Mouse (Mus musculus) forebrain, embryonic 12.5 days (tissue): Measurements from ENCODE around the gene Hist1h3a. TPM values are rescaled to one million over a fixed set of nuclear protein-coding genes. Genes with fewer than 3 reads are reported as not detected.
"Not testable (repeated sequence)": the region's sequence is repeated elsewhere in the genome, so short reads cannot be mapped to it uniquely, and the experiment has no call there.

Source experiments
- ATAC-seq: fragments of 200-750 bp; cut with Nextera tagmentation; 2 replicates; pipeline ENCODE4 v1.8.0; 2017; ENCODE audit warnings: moderate TSS enrichment; ENCODE audit not compliant: low FRiP score
- H3K27ac ChIP-seq: fragments of 300-500 bp; sonication (generic); 2 replicates; pipeline ENCODE4 v1.5.1; 2016; ENCODE audit warnings: mild to moderate bottlenecking
- H3K27me3 ChIP-seq: fragments of 300-500 bp; sonication (generic); 2 replicates; pipeline ENCODE4 v1.6.1; 2016; ENCODE audit warnings: mild to moderate bottlenecking
- H3K36me3 ChIP-seq: fragments of 300-500 bp; sonication (generic); replicated peaks from 2 replicates; pipeline ENCODE4 v1.6.1; 2016; ENCODE audit warnings: mild to moderate bottlenecking
- H3K4me1 ChIP-seq: fragments of 300-500 bp; sonication (generic); 2 replicates; pipeline ENCODE4 v1.6.1; 2016
- H3K4me2 ChIP-seq: fragments of 300-500 bp; sonication (generic); 2 replicates; pipeline ENCODE4 v1.6.1; 2016; ENCODE audit warnings: mild to moderate bottlenecking, moderate library complexity
- H3K4me3 ChIP-seq: fragments of 300-500 bp; sonication (generic); replicated peaks from 2 replicates; pipeline ENCODE4 v1.5.1; 2016; ENCODE audit warnings: mild to moderate bottlenecking
- H3K9ac ChIP-seq: fragments of 300-500 bp; sonication (generic); 2 replicates; pipeline ENCODE4 v1.6.1; 2016; ENCODE audit warnings: mild to moderate bottlenecking
- H3K9me3 ChIP-seq: fragments of 300-500 bp; sonication (generic); 2 replicates; pipeline ENCODE4 v1.6.1; 2016
- WGBS: fragments of 180-500 bp; shearing (Covaris S2); methylation state at CpG from one replicate; pipeline ENCODE4 v1.1.7; 2016; 5-methylcytosine and 5-hydroxymethylcytosine counted together
- polyA plus RNA-seq: library from polyadenylated mRNA; unstranded; fragments of >200 nt; fragmentation: Nextera tagmentation; extraction: Ambion mirVana; gene quantifications from 2 replicates; pipeline ENCODE4 v1.2.1, GENCODE M21; 2016

The Hist1h3a gene
- polyA plus RNA-seq, 1 experiment from 2014 or later = 5.2 TPM

GRCm38 (mm10) chr13:23732156-23732804, 29.9 kb downstream of the Hist1h3a start:
- Histone ChIP-seq H3K27me3 (no peaks in the 10 kb centered on the region), H3K4me2 (no peak overlapping the region), H3K4me3 (no peak overlapping the region), H3K4me1 (no peaks in the 10 kb centered on the region), H3K9me3 (no peaks in the 10 kb centered on the region), H3K27ac (no peak overlapping the region), H3K9ac (no peak overlapping the region), H3K36me3 (no peaks in the 10 kb centered on the region)
- ATAC-seq = no peak
- 23% methylated on average over 8 of the region's 8 CpGs for WGBS

DNA sequence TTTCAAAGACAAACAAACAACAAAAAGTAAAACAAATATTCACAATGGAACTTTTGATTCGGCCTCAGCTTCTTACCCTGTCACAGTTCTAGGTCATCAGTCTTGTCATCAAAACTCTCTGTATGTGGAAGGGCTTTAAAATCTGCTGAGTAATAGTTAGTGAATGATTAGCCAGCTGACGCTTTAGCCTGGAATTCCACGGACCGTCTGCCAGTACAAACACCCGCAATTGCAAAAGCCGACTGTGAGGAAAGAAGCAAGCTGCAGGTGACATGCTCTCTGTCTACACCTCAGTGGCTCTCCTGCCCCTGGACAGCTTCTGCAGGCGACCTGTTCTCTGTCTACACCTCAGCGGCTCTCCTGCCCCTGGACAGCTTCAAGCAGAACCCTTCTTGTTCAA, 31.7 kb downstream of the Hist1h3a start:
- no peak overlapping the region for H3K4me3 ChIP-seq
- H3K27ac ChIP-seq = no peak overlapping the region
- no peaks in the 10 kb centered on the region for H3K9me3 ChIP-seq
- H3K4me2 ChIP-seq = no peak overlapping the region
- H3K27me3 ChIP-seq = no peaks in the 10 kb centered on the region
- H3K9ac ChIP-seq = no peak overlapping the region
- no peak for ATAC-seq
- no peaks in the 10 kb centered on the region for H3K36me3 ChIP-seq
- WGBS = 64% methylated on average over 8 of the region's 8 CpGs
- H3K4me1 ChIP-seq = no peaks in the 10 kb centered on the region

DNA sequence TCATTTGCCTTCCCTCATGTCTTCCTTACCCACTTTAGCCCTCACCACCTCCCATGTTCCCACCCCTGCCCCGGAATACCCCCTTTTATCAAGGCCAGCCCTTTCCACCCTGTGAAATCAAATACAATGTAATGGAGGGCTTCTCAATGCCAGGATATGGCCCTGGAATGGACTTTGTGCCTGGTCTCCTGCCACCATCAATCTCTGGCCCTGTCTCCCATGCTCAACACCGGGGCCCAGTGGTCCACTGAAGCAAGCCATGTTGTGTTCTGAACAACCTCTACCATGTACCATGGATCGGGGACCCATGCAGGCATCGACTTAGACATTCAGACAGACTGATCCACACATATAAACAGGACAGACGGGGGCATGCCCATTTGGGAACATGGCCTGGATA, 32.5 kb downstream of the Hist1h3a start:
- Histone ChIP-seq H3K9ac (no peak overlapping the region), H3K9me3 (no peaks in the 10 kb centered on the region), H3K36me3 (no peaks in the 10 kb centered on the region), H3K4me2 (no peak overlapping the region), H3K4me3 (no peak overlapping the region), H3K27me3 (no peaks in the 10 kb centered on the region), H3K4me1 (no peaks in the 10 kb centered on the region), H3K27ac (no peak overlapping the region)
- ATAC-seq = no peak
- WGBS = 94% methylated on average over 5 of the region's 5 CpGs

GRCm38 (mm10) chr13:23729192-23729525, 33.0 kb downstream of the Hist1h3a start:
- Histone ChIP-seq H3K27me3 (no peaks in the 10 kb centered on the region), H3K36me3 (no peaks in the 10 kb centered on the region), H3K9me3 (no peaks in the 10 kb centered on the region), H3K27ac (no peak overlapping the region), H3K9ac (no peak overlapping the region), H3K4me3 (no peak overlapping the region), H3K4me1 (no peaks in the 10 kb centered on the region), H3K4me2 (no peak overlapping the region)
- ATAC-seq = no peak
- 95% methylated on average over 9 of the region's 9 CpGs for WGBS

GRCm38 (mm10) chr13:23728472-23729191, 33.6 kb downstream of the Hist1h3a start:
- 91% methylated on average over 18 of the region's 18 CpGs for WGBS
- Histone ChIP-seq H3K4me3 (no peak overlapping the region), H3K27me3 (no peaks in the 10 kb centered on the region), H3K9ac (no peak overlapping the region), H3K4me2 (no peak overlapping the region), H3K4me1 (no peaks in the 10 kb centered on the region), H3K9me3 (no peaks in the 10 kb centered on the region), H3K27ac (no peak overlapping the region), H3K36me3 (no peaks in the 10 kb centered on the region)
- no peak for ATAC-seq

DNA sequence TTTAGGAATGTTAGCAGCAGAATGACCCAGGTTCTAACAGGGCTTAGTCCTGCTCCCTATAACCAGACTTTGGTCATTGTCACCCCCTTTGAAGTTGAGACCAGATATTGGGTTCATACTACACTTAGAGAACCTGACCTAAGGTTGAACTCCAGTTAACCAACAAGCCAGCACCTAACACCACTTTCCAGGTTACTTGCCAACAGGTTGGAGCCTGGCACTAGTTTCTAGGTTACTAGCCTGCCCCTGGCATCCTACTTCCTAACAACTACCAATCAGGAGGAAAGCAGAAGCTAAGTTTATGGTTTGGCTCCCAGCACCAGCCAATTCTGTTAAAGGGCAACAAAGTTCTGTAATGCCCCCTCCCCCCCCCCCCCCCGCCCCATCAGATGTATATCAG, 37.0 kb downstream of the Hist1h3a start:
- no peak overlapping the region for H3K9ac ChIP-seq
- no CpG with 5 or more reads among the region's 1 CpGs for WGBS
- no peak for ATAC-seq
- H3K4me3 ChIP-seq = no peak overlapping the region
- H3K27me3 ChIP-seq = no peaks in the 10 kb centered on the region
- H3K9me3 ChIP-seq = no peaks in the 10 kb centered on the region
- no peak overlapping the region for H3K27ac ChIP-seq
- H3K4me1 ChIP-seq = no peaks in the 10 kb centered on the region
- H3K36me3 ChIP-seq = no peaks in the 10 kb centered on the region
- no peak overlapping the region for H3K4me2 ChIP-seq

DNA sequence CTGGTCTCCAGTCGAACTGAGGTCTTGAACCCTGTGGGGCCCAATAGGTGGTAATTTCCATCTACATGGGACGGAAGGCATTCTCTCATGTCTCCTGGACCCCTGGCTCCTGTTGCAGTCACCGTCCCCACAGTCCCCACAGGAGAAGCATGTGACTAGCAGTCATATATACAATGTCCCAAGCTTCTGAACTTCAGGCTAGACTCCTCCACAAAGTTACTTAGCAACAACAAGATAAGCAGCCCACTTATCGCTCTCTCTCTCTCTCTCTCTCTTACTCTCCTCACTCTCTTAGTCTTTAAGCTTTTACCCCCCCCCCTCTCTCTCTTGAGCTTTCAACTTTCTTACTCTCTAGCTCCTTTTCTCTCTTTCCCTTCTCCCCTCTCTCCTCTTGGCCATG, 37.9 kb downstream of the Hist1h3a start:
- no peaks in the 10 kb centered on the region for H3K27me3 ChIP-seq
- no peaks in the 10 kb centered on the region for H3K4me1 ChIP-seq
- no peak overlapping the region for H3K27ac ChIP-seq
- no peak overlapping the region for H3K9ac ChIP-seq
- no peaks in the 10 kb centered on the region for H3K36me3 ChIP-seq
- no peak for ATAC-seq
- WGBS = 91% methylated on average over 4 of the region's 4 CpGs
- no peak overlapping the region for H3K4me2 ChIP-seq
- H3K9me3 ChIP-seq = no peaks in the 10 kb centered on the region
- no peak overlapping the region for H3K4me3 ChIP-seq

DNA sequence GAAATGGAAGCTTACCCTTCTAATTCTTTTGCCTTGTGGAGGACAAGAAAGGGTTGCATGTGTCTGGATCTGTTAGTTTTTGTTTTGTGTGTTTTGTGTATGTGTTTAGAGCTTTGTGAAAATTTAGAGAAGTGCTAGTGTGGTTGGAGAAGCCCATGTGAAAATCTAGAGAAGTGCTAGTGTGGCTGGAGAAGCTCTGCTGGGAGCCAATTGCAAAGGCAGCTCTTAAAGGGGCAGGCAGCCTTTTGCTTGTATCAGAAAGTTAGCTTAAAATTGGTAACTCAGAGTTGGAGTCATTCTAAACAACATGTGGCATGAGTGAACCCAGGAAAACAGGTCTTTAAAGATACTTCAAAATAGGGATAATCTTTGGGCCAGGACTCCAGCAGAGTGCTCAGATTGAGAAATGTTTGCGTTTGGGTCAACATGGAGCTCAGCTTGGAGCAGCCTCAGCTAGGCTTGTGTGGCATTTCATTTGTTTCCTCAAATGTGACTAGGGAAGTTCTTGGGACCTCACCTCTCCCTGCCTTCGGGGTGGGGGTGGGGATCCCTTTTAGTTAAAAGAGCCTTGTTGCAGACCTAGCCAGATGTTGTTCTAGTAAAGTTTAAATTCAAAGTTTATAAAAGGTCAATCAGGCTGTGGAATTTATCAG, 44.5 kb downstream of the Hist1h3a start:
- H3K4me3 ChIP-seq, H3K27me3 ChIP-seq, H3K4me2 ChIP-seq, H3K4me1 ChIP-seq, H3K36me3 ChIP-seq, H3K9ac ChIP-seq, ATAC-seq, H3K27ac ChIP-seq, H3K9me3 ChIP-seq: not testable (repeated sequence)
- WGBS = 17% methylated on average over 2 of the region's 2 CpGs

DNA sequence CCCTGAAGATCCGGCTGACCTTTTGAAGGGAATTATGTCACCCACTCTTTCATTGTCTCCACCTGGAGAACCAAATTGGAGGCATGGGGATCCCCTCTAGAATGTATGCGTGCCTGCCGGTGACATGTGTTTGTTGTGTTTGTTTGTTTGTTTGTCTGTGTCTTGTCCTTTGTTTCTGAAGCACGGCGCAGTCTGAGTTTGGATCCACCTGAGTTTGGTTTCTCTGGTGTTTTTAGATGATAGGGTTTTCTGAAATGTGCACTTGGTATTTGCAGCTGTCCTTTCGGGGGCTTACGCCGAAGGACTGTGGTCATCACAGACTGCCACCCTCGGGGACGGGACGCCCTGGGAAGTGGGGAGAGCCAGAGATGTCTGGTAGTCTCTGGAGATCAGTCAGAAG, 45.0 kb downstream of the Hist1h3a start:
- no peak for ATAC-seq
- WGBS = 64% methylated on average over 11 of the region's 11 CpGs
- no peaks in the 10 kb centered on the region for H3K4me1 ChIP-seq
- no peaks in the 10 kb centered on the region for H3K27me3 ChIP-seq
- H3K4me3 ChIP-seq = no peak overlapping the region
- no peak overlapping the region for H3K9ac ChIP-seq
- no peaks in the 10 kb centered on the region for H3K36me3 ChIP-seq
- no peak overlapping the region for H3K4me2 ChIP-seq
- no peaks in the 10 kb centered on the region for H3K9me3 ChIP-seq
- H3K27ac ChIP-seq = no peak overlapping the region

DNA sequence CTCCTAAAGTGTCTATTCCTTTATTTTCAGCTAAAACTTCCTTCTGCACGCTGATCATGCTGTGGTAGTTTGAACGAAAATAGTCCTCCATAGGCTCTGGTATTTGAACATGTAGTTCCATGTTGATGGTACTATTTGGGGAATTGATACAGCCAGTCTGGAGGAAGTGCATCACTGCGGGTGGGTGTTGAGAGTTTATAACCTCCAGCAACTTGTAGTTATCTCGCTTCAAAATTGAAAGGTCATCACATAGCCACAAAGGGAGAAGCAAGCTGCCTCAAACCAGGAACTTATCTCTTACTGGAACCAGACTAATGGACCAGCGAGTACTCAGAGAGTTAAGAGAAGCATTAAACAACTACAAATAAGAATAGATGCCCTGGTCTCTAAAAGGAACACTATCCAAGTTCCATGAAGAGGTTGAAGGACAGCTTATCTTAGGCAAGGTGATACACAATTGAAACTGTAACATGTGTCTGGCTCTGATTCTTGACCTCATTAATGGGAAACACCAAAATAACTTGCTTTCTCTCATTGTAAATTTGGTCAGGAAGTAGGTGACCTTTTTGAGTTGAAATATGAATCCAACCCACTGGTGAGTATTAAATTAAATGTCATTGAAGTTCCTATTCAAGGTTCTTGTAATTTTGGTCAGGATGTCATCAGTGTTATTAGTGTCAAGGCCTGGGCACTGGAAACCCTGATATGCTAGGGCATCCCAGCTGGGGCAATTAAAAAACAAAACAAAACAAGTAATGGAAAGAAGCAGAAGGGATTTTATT, 45.7 kb downstream of the Hist1h3a start:
- no peak overlapping the region for H3K4me2 ChIP-seq
- no peak for ATAC-seq
- no peaks in the 10 kb centered on the region for H3K36me3 ChIP-seq
- WGBS = 86% methylated on average over 5 of the region's 5 CpGs
- no peak overlapping the region for H3K4me3 ChIP-seq
- H3K9me3 ChIP-seq = no peaks in the 10 kb centered on the region
- no peak overlapping the region for H3K9ac ChIP-seq
- no peak overlapping the region for H3K27ac ChIP-seq
- H3K27me3 ChIP-seq = no peaks in the 10 kb centered on the region
- no peaks in the 10 kb centered on the region for H3K4me1 ChIP-seq
